Comparison of ENCODE assay signal across 17 mouse cellular contexts in genomic region chr8:35915878-35916518, GRCm38 (mm10).
DNase-seq lines count a peak whose midpoint lies in the region; ATAC-seq lines count a peak whose summit lies in the region.
"Had no signal": no experiment of that assay in that cellular context is flagged by ENCODE, and none has a peak within 500 bp of the region (broad histone marks: within the 10 kb centered on the region; RNA-seq: fewer than 3 reads in every experiment).

No protein-coding gene starts in this region.

- ATAC-seq in intestine, embryonic 14.5 days (replicated peaks; ENCODE audit: low FRiP score, low TSS enrichment, low read depth), result no peak
- no peak for ATAC-seq in intestine, embryonic 15.5 days
- 0 out of 2 replicates have a peak, but pooled peaks have one; percentile 10 for ATAC-seq in intestine, embryonic 16.5 days
- ATAC-seq: forebrain, embryonic 14.5 days; hindbrain, embryonic 16.5 days; Patski had no signal

- H3K4me3 ChIP-seq in intestine, embryonic 14.5 days (ENCODE audit: low read depth, low read length), result no peak overlapping the region
- no peak overlapping the region for H3K4me3 ChIP-seq in intestine, embryonic 15.5 days (replicated peaks)
- no peak overlapping the region for H3K4me3 ChIP-seq in intestine, embryonic 16.5 days (ENCODE audit: low read length)
- H3K4me3 ChIP-seq: embryonic facial prominence, embryonic 15.5 days; limb, embryonic 10.5 days; midbrain, embryonic 12.5 days had no signal

- H3K4me2 ChIP-seq in intestine, embryonic 14.5 days (ENCODE audit: low read length), result no peak overlapping the region
- no peak overlapping the region for H3K4me2 ChIP-seq in intestine, embryonic 15.5 days (replicated peaks)
- H3K4me2 ChIP-seq in intestine, embryonic 16.5 days (ENCODE audit: low read depth, low read length), result no peak overlapping the region
- H3K4me2 ChIP-seq: embryonic facial prominence, embryonic 15.5 days; midbrain, embryonic 12.5 days had no signal

- H3K4me1 ChIP-seq in intestine, embryonic 14.5 days (replicated peaks; ENCODE audit: control insufficient read depth, insufficient read depth, low read length), result peaks cover 13% of the 10 kb centered on the region
- no peaks in the 10 kb centered on the region; the same call in 1 of the 2 replicates for H3K4me1 ChIP-seq in intestine, embryonic 15.5 days (replicated peaks)
- peaks cover 21% of the 10 kb centered on the region for H3K4me1 ChIP-seq in intestine, embryonic 16.5 days (ENCODE audit: control insufficient read depth, insufficient read depth, low read length)
- H3K4me1 ChIP-seq: embryonic facial prominence, embryonic 15.5 days had no signal

- H3K36me3 ChIP-seq in intestine, embryonic 14.5 days (ENCODE audit: control insufficient read depth, insufficient read depth, low read length), result no peaks in the 10 kb centered on the region
- no peaks in the 10 kb centered on the region for H3K36me3 ChIP-seq in intestine, embryonic 15.5 days
- no peaks in the 10 kb centered on the region for H3K36me3 ChIP-seq in intestine, embryonic 16.5 days (ENCODE audit: control insufficient read depth, insufficient read depth, low read length)
- H3K36me3 ChIP-seq: embryonic facial prominence, embryonic 15.5 days; limb, embryonic 10.5 days; midbrain, embryonic 12.5 days had no signal

- no peak for DNase-seq in intestine, embryonic 14.5 days (ENCODE audit: low spot score)
- DNase-seq in lung, postnatal 36 days, result peak; percentile 14
- no peak for DNase-seq in lung, adult 18-20 months
- DNase-seq in spleen, postnatal 36 days (ENCODE audit: low spot score in 2 of 2), result no peak
- DNase-seq in adrenal gland, postnatal 25 days, result no peak
- DNase-seq: cerebellum, adult 18-20 months; right cerebral cortex, postnatal 25 days had no signal

- H3K9me3 ChIP-seq in intestine, embryonic 14.5 days (ENCODE audit: control insufficient read depth, low read length), result no peaks in the 10 kb centered on the region
- no peaks in the 10 kb centered on the region for H3K9me3 ChIP-seq in intestine, embryonic 15.5 days
- no peaks in the 10 kb centered on the region for H3K9me3 ChIP-seq in intestine, embryonic 16.5 days (ENCODE audit: control insufficient read depth, low read length)
- H3K9me3 ChIP-seq: embryonic facial prominence, embryonic 15.5 days; limb, embryonic 10.5 days; midbrain, embryonic 12.5 days had no signal

- no peaks in the 10 kb centered on the region for H3K27me3 ChIP-seq in intestine, embryonic 14.5 days (replicated peaks; ENCODE audit: control insufficient read depth, insufficient read depth, low read length)
- no peaks in the 10 kb centered on the region for H3K27me3 ChIP-seq in intestine, embryonic 15.5 days (replicated peaks)
- H3K27me3 ChIP-seq in intestine, embryonic 16.5 days (replicated peaks; ENCODE audit: control insufficient read depth, insufficient read depth, low read length), result no peaks in the 10 kb centered on the region
- H3K27me3 ChIP-seq: CH12.LX; embryonic facial prominence, embryonic 15.5 days; midbrain, embryonic 12.5 days; Patski had no signal

- WGBS in intestine, embryonic 14.5 days, result 32% methylated on average over 10 of the region's 10 CpGs
- WGBS in intestine, embryonic 15.5 days, result 38% methylated on average over 10 of the region's 10 CpGs
- WGBS in intestine, embryonic 16.5 days, result 35% methylated on average over 10 of the region's 10 CpGs

- no peak overlapping the region for H3K9ac ChIP-seq in intestine, embryonic 14.5 days (ENCODE audit: low read length)
- H3K9ac ChIP-seq in intestine, embryonic 15.5 days, result no peak overlapping the region
- H3K9ac ChIP-seq in intestine, embryonic 16.5 days (ENCODE audit: low read depth, low read length), result no peak overlapping the region
- H3K9ac ChIP-seq: embryonic facial prominence, embryonic 15.5 days; liver, embryonic 14.5 days; midbrain, embryonic 12.5 days had no signal

- 0 out of 2 replicates have a peak overlapping the region, but pooled peaks have one; percentile 27 for H3K27ac ChIP-seq in intestine, embryonic 14.5 days (ENCODE audit: low read depth)
- H3K27ac ChIP-seq in intestine, embryonic 15.5 days, result no peak overlapping the region
- H3K27ac ChIP-seq in intestine, embryonic 16.5 days (ENCODE audit: low read length), result peak overlapping the region; percentile 55
- H3K27ac ChIP-seq: embryonic facial prominence, embryonic 15.5 days; limb, embryonic 10.5 days; liver, embryonic 14.5 days; midbrain, embryonic 12.5 days had no signal
